Mouse (Mus musculus) retina, adult 2 months (tissue): ENCODE results near the gene Adra2b.

ENCODE experiments used
- DNase-seq: peaks from one replicate; pipeline ENCODE4 v3.0.0-alpha.2; 2012; ENCODE audit warnings: low read depth, low spot score

Gene Adra2b

DNA sequence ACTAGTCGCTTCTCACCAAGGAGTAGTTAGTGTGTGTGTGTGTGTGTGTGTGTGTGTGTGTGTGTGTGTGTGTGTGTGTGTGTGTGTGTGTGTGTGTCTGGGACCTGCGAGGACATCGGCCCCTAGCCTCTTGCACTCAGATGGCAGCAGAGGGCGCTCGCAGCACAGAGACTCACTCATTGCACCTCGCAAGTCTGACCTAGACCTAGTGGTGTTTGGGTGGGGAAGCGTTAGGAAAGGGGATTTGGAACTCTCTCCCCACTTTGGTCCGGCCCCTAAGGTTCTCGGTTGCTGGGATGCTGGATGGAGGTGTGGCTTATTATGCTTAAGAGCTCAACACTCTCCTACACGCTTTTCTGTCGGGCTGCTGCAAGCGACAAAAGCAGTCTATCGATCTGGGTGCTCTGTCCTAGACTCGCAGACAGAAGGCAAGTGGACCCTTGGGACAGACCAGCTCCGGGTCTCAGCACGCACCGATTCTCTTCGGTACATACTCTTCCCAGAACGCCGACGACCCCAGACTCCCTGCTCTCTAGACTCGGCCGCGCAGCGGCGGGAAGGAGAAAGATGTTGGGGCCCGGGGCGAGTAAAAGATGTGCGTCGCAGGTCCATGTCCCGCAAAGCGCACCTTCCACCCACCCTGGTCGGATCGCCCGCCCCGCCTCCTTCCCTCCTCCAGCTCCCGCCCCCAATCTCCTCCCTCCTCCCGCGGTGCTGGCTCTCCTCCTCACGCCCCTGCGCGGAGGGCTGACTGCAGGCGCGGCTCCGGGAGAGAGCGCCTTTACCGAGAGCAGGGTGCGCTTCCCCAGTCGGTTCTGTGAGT, at the start of gene Adra2b:
Gene Adra2b (plus strand): TSS at position 750 of the 823 bp plus-strand sequence.
- peak; percentile 50 for DNase-seq

DNA sequence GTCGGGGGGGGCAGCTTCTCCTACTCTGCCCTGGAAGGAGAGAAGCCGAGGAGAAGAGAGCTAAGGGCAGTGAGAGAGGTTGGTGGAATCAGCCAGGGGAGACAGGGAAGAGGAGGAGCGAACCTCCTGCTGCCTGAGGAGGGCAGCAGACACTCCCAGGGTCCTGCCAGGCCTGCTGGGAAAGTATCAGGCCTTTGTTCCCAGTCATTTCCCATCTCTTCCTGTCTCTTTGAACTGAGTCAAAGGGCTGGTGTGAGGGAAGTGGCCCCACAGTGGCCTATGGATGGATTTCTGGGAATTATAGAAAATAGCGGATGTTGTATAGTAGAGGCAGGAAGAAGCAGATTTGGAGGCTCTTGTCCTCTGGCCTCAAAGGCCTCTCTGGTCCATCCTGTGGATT, 49.1 kb upstream of the Adra2b start:
- DNase-seq: no peak

DNA sequence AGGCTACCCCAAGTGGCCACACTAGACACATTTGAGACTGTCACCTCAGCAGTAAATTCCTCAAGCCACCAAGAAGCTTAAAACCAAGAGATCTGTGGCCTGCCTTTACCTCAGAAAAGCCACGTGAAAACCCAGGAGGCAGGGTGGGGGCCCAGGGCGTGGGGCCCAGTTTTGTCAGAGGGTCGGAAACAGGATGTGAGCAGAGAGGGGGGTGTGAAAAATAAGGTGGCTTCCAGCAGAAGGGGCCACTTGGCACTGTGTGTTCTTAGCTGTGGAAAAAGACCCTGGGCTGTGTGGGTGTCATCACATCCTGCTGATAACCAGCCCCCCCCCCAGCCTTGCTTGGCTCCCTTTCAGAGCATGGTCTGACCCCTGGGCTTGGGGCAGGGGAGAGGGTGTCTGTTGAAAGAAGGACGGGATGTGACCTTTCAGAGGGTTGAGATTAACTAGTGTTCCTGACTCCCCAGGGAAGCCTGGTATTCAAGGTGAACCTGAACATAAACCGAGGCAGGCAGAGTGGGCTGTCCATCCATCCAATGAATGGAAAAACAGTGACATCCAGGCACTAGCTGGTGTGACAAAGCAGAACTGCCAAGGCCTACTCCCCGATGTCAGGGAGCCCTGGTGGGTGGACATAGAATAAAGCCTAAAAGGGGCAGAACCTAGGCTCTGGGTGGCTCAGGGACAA, 48.4 kb upstream of the Adra2b start:
- DNase-seq: no peak

DNA sequence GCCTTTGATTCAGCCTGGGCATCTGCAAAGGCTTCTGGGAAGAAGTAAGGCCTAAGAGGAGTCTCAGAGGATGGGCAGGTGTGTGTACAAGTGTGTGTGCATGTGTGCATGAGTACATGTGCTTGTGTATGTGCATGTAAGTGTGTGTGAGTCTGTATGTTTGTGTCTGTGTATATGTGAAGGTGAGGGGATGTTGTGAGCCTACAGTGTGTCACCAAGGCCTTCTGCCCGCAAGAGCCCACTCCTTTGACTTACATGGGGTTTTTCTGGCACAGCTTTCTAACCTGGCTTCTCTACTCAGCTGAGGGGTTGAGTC, 47.9 kb upstream of the Adra2b start:
- no peak for DNase-seq

DNA sequence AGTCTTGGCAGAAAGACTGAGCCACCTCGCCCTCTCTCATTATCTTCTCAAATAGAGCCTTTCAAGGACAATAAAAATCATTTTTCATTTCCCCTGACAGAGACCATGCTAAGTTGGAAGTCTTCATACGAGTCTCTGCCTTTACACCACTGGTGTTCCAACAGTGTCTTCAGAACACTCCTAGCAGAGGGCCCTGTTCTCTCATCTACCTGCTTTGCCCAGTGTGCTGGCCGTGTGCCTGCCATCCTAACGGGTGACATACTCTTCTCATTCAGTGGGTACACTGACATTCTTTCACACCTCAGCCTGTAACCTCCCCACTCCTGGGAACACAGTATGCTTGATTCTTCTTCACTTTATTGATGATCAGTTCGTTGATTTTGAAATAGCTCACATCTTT, 46.6 kb upstream of the Adra2b start:
- no peak for DNase-seq

DNA sequence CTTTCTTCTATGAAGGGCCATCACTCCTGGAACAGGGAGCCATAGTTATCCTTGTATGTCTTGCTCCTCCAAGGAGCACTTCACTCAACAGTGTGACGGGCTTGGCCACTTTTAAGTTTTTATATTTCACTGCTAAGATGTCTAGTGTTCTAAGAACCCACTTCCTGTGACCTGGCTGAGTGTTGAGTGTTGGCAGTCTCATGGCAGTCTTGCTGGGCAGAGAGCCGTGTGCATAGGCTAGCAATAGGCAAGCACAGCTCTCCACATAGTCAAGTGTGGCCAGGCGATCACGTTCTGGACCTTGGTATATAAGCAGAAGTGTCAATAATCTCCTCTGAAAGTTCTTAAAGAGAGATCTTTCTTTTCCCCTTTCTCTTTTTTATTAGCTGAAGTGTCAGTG, 44.9 kb upstream of the Adra2b start:
- DNase-seq: no peak

DNA sequence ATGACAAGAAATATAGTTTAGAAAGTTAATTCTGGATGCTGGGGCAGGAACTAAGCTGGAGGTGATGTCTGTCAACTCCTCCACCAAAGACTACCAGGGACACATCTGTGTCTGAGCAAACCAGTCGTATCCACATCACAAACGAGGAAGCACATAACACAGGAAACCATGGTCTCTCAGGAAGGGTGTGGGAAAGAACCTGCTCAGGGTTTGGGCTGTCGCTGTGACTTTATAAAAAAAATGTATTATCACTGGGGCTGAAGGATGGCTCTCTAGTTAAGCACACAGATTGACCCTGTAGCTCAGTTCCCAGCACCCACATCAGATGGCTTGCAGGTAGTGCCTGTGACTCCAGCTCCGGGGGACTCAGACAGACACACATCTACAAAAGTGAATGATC, 43.9 kb upstream of the Adra2b start:
- no peak for DNase-seq

DNA sequence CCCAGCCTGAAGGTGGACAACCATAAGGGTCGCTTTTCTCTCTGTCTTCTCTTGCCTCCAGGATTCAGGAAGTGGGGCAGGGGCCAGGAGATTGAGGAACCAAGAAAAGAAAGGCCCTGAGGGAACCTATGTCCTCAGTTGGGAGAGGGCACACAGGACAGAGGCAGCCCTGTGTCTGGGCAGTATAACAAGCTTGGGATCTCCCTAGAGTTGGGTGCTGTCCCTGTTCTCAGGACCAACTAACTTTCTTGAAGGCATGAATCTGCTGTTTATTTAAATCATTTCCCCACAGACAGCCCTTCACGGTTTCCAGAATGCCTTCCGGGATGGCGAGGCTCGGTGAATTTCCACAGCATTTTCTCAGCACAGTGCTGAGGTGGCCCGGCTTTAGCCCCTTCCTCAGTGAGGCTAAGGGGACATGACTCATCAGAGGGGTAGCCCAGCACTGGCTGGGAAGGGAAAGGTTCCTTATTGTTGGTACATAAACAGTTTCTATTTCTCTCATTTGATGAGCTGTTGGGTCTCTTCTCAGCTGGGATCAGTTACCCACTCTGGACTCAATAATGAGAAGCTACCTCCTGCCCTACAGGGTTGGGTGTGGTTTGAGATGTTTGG, 40.2 kb upstream of the Adra2b start:
- no peak for DNase-seq

DNA sequence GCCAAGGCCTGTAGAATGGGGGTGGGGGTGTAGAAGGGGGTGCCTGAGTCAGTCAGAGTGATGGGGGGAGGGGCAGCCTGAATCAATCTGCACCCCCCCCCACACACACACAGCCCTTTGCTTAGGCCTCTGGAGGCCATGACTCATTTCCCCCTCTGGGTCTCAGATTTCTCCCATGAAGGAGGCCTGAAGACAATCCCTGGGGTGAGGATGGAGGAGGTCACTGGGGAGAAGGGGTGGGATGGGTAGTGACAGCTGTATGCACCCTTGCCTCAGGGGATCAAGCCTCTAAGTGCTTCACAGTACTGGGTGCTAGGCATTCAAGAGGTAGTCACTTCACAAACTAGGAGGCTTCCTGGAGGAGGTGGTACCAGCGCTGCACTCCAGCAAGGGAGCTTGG, 39.3 kb upstream of the Adra2b start:
- no peak for DNase-seq

DNA sequence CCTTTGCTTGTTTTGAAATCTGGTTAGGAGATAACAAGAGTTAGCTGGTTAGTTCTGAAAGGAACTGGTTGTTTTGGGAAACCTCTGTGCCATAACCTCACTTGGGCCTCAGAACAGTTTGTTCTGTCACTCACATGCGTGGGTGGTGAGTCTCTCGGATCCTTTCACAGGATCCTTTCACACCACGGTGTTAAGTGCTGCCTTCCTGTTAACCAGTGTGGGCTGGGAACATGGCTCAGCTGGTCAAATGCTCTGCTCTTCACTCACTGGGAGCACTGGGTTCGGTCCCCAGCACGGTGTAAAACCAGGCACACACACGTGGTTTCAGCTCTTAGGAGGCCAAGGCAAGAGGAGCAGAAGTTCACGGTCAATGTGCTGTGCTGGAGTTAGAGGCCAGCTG, 38.6 kb upstream of the Adra2b start:
- no peak for DNase-seq

DNA sequence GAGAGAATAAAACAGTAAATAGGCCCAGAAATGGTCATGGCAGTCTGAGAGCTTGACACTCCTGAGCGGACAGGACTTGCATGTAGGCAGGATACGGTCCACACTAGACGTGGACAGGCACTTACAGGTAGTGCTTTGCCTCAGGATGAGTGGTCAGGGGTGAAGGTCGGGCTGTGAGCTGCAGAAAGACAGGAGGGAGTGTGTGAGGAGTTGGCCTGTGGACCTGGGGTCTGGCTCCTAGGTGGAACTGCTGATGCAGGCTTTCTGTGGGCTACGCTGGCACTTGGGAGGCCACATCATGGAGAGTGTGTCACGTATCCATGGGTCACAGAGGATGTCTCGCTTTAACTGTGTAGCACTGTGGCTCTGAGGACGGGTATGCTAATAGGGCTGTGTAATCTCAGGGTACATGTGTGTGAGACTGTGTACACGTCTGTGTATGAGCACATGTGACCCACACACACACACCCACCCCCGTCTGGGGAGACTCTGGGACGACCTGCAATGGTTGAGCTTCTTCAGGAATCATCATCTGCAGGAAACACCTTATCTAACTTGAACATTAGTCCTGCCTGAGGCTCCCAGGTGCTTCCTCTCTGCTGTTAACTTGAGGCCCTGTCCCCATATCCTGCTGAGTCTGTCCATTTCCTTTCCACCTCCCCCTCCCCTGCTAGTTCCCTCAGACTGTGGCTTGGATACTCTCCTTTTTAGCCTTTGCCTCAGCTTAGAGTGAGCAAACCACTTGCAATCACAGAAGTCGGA, 34.7 kb upstream of the Adra2b start:
- no peak for DNase-seq

DNA sequence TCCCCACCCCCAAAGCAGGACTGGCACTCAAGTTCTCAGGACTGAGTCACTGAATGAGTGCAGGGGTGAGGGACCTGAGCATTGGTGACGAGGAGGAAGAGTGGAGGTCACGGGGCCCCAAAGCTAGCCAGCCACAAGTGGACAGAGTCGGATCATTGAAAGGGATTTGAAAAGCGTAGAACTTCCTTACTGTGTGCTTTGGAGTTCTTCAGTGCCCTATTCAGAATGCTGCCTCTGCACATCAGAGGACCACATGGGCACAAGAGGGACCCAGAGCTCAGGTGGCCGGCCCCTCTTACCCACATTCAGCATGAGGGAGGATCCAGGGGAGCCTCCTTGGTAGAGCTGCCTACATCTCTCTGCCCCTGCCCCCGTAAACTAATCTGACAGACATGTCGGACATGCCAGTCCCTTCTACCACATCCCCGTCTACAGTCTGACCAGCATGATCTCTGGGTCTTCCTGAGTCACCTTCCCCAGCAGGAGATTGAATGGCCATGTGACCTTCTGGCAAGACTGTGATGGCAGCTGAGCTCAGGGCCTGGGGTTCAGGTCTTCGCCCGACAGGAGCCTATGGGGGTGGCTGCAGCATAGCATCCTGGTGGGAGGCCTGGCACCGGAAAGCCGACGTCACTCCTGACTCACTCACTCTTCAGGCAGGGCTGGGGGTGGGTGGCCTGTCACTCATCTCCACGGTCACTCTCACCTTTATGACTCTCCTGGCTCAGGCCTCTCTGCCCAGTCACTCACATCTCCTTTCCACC, 30.0 kb upstream of the Adra2b start:
- DNase-seq: no peak

DNA sequence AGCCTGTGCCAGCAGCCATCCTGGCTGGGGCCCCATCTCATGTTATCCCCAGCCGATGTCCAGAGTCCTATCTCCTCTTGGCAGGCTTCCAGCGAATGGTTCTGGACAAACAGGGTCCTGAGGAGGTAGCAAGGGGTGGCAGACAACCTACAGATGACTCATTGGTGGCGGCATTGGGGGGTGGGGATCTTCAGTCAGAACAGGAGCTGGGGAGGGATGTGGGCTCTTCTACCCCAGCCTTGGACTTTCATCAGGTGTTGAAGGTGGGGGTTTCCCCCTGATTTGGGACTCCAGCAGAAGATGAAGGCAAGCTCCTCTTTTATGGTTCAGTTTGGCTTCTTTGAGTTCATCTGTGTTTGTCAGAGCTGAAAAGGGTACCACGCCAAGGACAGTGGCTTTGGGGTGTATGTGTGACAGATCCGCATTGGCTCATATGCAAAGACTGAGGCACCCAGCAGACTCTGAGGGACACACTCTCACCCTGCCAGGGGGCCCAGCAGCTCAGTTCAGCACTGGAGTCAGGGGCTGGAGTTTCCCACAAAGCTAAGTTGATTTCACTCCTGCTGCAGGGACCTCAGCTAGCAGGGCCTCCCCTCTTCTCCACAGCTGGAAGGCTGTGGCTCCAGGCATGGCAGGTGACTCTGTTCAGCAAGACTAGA, 28.9 kb upstream of the Adra2b start:
- DNase-seq: no peak

DNA sequence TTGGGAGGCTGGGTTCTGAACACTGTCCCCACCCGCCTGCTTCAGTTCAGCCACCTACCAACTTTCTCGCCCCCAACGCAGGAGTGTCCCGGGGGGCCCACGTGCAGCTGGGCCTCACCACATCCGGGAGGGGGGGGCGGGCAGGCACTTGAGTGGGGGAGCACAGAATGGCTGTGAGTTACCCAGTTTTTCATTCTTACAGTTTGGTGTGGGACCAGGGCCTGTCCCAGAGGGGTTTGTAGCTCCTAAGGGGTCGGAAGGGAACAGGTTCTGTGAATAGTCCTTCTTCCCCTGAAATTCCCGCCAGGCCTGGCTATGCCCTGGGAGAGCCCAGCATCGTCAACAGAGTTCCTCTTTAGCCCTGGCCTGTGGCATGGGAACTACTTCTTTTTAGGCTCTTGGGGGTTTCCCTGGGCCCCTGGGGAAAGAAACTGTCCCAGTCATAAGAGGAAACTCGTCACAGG, 27.9 kb upstream of the Adra2b start:
- no peak for DNase-seq

DNA sequence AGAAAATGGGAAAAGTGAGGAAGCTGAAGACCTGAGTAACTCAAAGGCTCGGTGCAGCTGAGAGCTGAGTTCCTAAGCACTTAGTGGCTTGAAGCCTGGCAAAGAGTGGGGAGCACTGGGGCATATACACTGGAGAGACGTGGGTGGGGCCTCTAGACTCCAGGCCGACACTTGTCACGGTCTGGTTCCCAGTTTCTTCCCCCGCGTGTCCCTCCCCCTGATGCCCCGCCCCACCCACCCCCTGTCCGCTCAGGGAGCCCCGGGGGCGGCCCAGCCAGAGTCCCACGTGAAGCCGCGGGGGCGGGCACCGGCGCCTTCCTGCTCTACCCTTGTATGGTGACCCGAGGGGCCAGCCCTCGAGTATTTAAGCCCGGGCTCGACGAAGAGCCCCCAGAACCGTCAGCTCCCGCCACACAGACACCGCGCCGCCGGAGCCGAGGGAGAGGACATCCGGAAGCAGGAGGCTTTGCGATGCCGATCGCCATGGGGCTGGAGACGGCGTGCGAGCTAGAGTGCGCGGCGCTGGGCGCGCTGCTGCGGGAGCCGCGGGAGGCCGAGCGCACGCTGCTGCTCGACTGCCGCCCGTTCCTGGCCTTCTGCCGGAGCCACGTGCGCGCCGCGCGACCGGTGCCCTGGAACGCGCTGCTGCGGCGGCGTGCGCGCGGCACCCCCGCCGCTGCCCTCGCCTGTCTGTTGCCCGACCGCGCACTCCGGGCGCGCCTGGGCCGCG, 27.1 kb upstream of the Adra2b start, which contains the start of gene Dusp2:
Gene Dusp2 (plus strand): TSS at position 393 of the 730 bp plus-strand sequence.
- DNase-seq: peak; percentile 15

DNA sequence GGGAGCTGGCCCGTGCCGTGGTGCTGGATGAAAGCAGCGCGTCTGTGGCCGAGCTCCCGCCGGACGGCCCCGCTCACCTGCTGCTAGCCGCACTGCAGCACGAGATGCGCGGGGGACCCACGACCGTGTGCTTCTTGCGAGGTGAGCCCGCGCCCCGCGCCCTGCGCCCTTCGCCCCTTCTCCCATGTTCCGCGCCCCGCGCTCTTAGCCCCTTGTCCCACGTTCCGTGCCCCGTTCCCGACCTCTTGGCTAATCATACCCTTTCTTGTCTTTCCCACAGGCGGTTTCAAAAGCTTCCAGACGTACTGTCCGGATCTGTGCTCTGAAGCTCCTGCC, 26.5 kb upstream of the Adra2b start:
- DNase-seq: no peak

DNA sequence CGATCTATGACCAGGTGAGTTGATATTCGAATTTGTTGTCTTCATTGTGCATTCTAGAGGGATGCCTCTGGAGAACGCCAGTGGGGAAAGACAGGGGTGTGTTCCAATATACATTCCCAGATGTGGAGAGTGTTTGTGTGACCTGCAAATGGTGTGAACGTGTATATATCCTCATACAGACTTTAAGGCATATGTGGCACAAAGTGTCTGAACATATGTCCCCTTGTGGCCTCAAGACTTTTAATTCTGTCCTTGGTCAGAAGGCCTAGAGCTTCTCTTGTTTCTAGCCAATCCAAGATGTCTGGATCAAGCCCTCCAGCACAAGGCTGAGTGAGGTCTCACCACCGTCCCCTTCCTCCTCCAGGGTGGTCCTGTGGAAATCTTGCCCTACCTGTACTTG, 26.1 kb upstream of the Adra2b start:
- no peak for DNase-seq

DNA sequence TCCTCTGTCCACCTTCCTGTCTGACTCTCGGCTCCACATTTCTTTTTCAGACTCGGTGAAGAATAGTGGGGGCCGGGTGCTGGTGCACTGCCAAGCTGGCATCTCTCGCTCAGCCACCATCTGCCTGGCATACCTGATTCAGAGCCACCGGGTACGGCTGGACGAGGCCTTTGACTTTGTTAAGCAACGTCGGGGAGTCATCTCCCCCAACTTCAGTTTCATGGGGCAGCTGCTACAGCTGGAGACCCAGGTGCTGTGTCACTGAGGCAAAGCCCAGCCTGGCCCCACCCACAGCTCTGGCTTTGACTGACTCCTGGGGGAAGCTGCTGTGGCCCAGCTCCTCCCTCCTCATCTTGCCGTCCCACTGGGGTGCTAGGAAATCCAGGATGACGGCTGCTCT, 25.5 kb upstream of the Adra2b start:
- DNase-seq: no peak

DNA sequence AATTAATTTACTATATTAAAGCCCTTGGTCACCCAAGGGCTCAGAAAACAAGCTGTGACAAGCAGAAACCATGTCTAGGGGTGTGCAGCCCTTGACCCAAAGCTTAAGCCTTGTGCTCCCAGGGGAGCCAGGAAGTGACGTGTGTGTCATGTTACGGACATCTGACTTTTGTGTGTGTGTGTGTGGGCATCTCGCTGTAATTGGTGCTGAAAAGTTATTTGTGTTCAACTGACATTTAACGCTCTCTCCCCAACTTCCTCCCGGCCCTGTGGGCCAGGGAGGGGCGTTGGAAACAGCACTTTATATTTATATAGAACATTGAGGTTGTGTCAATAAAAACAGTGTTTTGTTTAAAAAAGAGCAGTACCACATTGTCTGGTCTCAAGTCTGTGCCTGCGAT, 25.0 kb upstream of the Adra2b start:
- DNase-seq: no peak

DNA sequence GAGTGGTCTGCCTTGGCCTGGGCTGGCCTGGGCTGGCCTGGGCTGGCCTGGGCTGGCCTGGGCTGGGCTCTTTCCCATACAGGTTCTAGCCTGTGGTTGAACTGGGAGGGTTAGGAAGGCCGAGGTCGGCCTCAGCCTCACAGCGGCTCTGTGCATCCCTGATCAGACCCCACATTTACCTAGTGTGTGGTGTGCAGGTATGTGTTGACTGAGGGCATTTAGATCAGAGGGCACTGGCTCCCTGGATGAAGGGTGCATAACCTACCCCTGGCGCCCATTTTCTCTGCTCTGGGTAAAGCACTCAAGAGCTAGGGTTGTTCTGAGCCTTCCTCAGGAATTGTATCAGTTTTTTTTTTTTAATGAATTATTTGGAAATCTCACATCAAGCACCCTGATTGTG, 24.6 kb upstream of the Adra2b start, which contains the start of gene Astl:
Gene Astl (plus strand): TSS at position 224 of the 400 bp plus-strand sequence.
- no peak for DNase-seq
